Mouse (Mus musculus) C2C12 (cell line): Measurements from ENCODE around the gene Fars2. TPM values are rescaled to one million over a fixed set of nuclear protein-coding genes. Genes with fewer than 3 reads are reported as not detected.

Source experiments
- H3K27me3 ChIP-seq: one replicate; pipeline ENCODE4 v1.6.1; 2011; ENCODE audit not compliant: control insufficient read depth, insufficient read depth, insufficient read length
- H3K36me3 ChIP-seq: one replicate; pipeline ENCODE4 v1.6.1; 2011; ENCODE audit not compliant: control insufficient read depth, insufficient read depth
- H3K4me3 ChIP-seq: one replicate; pipeline ENCODE4 v1.5.1; 2011; ENCODE audit warnings: mild to moderate bottlenecking, control low read depth; ENCODE audit not compliant: poor library complexity, insufficient read depth, severe bottlenecking
- H3K79me2 ChIP-seq: one replicate; pipeline ENCODE4 v1.6.1; 2011; ENCODE audit not compliant: control insufficient read depth, insufficient read depth
- H3K79me3 ChIP-seq: one replicate; pipeline ENCODE4 v1.6.1; 2011; ENCODE audit warnings: low read depth, control low read depth
- H3ac ChIP-seq: one replicate; pipeline ENCODE3; 2011; ENCODE audit warnings: low read depth; ENCODE audit not compliant: control insufficient read depth, insufficient read length
- CEBPB ChIP-seq: IDR thresholded peaks from one replicate; pipeline ENCODE4 v1.6.1; 2011; ENCODE audit warnings: low read depth, mild to moderate bottlenecking, control low read depth, moderate library complexity
- CTCF ChIP-seq: IDR thresholded peaks from one replicate; pipeline ENCODE4 v1.5.1; 2011; ENCODE audit not compliant: control insufficient read depth, insufficient read depth, insufficient read length
- FOSL1 ChIP-seq: IDR thresholded peaks from one replicate; pipeline ENCODE4 v1.8.0; 2011; ENCODE audit warnings: mild to moderate bottlenecking, low read length; ENCODE audit not compliant: poor library complexity, insufficient read depth, severe bottlenecking
- MAX ChIP-seq: IDR thresholded peaks from one replicate; pipeline ENCODE4 v1.6.1; 2011; ENCODE audit warnings: mild to moderate bottlenecking, control low read depth
- MYOD1 ChIP-seq: IDR thresholded peaks from one replicate; pipeline ENCODE4 v1.6.1; 2011; ENCODE audit warnings: low read depth; ENCODE audit not compliant: control insufficient read depth, insufficient read length
- MYOG ChIP-seq: IDR thresholded peaks from one replicate; pipeline ENCODE4 v1.6.1; 2011; ENCODE audit not compliant: control insufficient read depth, insufficient read length; ENCODE audit errors: extremely low read depth
- USF1 ChIP-seq: IDR thresholded peaks from one replicate; pipeline ENCODE4 v1.6.1; 2011; ENCODE audit warnings: low read depth, mild to moderate bottlenecking, control low read depth, moderate library complexity
- polyA plus RNA-seq: library from polyadenylated mRNA; unstranded; fragments of >200 nt; fragmentation: generic; extraction: Trizol; gene quantifications from one replicate; pipeline ENCODE4 v1.2.1, GENCODE M21; 2012; ENCODE audit warnings: missing spikeins

The Fars2 gene
- polyA plus RNA-seq, 1 experiment: 25.9 TPM

DNA sequence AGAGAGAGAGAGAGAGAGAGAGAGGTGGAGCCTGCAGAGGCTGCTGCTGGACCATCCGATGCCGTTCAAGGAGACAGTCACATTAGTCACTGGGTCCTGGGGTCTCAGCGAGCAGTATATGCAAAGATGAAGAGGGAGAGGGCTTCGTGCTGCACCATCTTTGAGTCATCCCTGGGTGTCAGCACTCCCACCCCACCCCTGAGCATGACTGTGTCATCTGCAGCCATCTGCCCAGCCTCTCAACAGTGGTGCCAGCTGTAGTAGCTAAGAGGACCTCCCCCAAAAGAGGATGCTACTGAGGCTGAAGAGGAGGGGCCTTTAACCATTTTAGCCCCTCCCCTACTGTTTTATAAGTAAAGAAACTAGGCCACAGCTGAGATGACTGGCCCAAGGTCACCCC, 459.6 kb downstream of the Fars2 start:
- H3K27me3 ChIP-seq: no peaks in the 10 kb centered on the region
- H3K4me3 ChIP-seq: no peak overlapping the region
- no peak overlapping the region for H3ac ChIP-seq
- H3K79me2 ChIP-seq: no peaks in the 10 kb centered on the region
- TF ChIP-seq FOSL1 (no peak), MAX (no peak), CEBPB (no peak), USF1 (no peak), CTCF (no peak), MYOG (no peak), MYOD1 (no peak)
- H3K36me3 ChIP-seq: no peaks in the 10 kb centered on the region
- H3K79me3 ChIP-seq: no peaks in the 10 kb centered on the region

DNA sequence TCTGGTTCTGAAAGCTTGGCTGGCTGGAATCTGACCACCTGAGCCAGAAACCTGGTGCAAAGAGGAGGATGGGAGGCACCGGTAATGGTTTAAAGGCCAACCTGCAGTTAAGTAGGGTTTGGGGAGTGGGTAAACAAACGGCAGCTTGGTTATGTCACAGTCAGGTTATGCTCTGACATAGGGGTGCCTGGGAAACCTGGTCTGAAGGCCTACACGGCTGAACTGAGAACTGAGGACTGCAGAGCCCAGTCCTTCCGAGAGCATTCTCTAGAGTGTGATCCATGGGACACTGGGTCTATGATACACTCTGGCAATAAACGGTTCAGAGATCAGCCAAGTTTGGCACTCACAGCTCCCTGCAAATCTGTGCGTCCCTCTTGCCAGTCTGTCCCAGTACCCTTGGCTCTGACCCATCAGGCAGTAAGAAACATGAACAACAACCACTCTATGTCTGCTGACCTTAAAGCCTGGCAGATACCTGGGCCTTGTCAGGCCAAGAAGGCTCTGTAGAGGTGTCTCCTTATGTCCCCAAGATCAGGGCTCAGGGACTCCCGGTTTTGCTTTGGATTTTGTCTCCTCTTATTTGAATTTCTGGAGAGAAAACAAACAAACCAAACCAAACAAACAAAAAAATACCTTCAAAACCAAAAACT, 460.8 kb downstream of the Fars2 start:
- Histone ChIP-seq H3K4me3 (no peak overlapping the region), H3K27me3 (no peaks in the 10 kb centered on the region), H3K79me2 (no peaks in the 10 kb centered on the region), H3K79me3 (no peaks in the 10 kb centered on the region), H3K36me3 (no peaks in the 10 kb centered on the region), H3ac (no peak overlapping the region)
- TF ChIP-seq USF1 (no peak), MYOG (no peak), MYOD1 (no peak), CTCF (no peak), FOSL1 (no peak), MAX (no peak), CEBPB (no peak)

DNA sequence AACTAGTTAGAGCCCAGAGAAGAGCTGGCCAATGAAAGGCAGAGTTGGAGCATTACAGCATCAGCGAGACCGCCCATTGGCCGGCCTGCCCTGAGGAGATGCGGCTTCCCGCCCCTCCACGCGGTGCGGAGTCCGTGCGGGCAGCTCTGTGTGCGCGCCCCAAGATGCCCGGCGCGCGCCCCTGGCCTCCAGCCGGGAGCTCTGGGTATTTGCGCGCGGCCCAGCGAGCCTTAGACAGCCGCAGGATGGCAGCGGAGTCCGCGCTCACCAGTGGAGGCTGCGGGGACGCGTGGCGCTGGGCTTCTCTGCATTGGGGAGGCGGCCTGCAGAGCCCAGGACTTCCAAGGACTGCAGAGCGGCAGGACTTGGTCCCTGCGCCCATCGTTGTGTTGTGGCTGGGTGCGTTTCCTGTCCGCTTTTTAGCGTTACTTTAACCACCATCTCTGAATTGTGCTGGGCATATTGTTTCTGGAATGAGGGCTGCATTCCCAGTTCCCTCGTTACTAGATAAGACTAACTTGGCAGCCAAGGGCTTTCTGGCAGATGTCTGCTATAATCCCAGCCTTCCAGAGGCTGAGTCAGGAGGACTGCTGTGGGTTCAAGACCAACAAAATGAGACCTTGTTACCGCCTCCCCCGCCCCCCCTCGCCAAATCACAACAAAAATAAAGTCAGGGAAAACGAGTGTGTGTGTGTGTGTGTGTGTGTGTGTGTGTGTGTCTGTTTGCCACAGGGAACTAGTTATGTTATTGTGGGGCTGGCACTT, 461.5 kb downstream of the Fars2 start:
- H3K79me2 ChIP-seq: no peaks in the 10 kb centered on the region
- no peaks in the 10 kb centered on the region for H3K27me3 ChIP-seq
- peak; percentile 45 for TF ChIP-seq CTCF
- TF ChIP-seq CEBPB: no peak
- peak overlapping the region; percentile 14 for H3ac ChIP-seq
- H3K36me3 ChIP-seq: no peaks in the 10 kb centered on the region
- H3K4me3 ChIP-seq: peak overlapping the region; percentile 23
- no peaks in the 10 kb centered on the region for H3K79me3 ChIP-seq

DNA sequence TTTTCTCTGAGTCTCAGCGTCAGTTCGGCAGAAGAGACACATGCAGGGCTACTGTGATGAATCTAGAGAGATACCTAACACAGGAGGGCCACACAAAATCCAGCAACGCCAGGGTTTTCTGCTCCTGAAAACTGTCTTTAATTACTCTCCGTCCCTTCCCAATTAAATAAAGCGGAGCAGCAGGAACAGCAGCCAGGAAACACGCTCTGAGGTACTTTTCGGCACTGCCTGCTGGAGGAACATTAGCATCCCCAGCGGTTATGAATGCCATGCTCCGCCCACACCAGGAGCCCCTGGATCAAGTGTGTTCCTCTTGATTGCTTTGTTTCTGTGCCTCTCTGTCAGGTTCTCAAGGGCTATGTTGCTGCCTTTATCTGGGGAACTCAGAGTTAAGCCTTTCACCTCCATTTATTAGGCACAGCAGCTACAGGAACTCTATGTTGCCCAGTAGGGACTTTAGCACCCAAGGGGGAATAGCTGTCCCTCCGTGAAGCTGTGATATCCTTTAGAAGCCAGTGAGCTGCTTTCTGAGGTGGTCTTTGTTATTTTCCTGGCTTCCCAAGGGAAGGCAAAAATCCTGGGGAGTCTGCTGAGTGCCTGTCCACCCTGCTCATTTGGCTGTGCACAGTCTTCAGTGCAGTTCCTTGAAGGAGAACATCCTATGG, 465.3 kb downstream of the Fars2 start:
- H3K4me3 ChIP-seq: no peak overlapping the region
- H3ac ChIP-seq: no peak overlapping the region
- H3K27me3 ChIP-seq: no peaks in the 10 kb centered on the region
- no peaks in the 10 kb centered on the region for H3K79me2 ChIP-seq
- H3K79me3 ChIP-seq: no peaks in the 10 kb centered on the region
- no peaks in the 10 kb centered on the region for H3K36me3 ChIP-seq
- TF ChIP-seq CEBPB (no peak), CTCF (no peak)

DNA sequence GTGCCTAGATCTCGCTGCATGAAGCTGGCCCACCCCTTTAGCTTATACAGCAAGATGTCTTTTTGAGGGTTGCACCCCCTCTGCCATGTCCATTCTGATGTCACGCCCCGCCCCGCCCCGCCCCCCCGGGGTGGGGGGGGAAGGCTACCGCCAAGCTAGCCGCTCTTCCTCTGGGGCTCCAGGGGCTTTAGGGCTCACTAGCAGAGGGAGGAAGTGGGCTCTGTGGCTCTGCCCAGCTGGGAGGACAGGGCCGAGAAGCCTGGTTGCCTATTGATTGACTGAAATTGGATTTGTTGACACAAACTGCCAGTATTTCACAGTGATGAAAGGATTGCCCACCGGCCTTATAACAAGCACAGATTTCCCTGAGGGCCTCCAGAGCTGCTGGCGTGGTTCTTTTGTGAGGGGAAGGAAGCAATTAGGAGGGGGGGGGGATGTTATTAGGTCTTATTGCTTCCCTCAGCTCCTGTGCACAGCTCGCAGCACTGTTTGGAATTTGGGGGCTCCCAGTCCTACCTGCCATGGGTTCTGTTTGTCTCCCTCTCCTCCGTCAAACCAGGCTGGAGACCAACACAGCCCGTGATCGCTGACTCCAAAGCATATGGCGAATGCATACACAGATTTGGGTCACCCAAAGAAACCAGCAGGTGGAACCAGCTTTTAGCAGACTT, 466.4 kb downstream of the Fars2 start:
- H3ac ChIP-seq: no peak overlapping the region
- no peaks in the 10 kb centered on the region for H3K27me3 ChIP-seq
- H3K79me2 ChIP-seq: no peaks in the 10 kb centered on the region
- no peaks in the 10 kb centered on the region for H3K36me3 ChIP-seq
- TF ChIP-seq USF1: no peak
- no peak overlapping the region for H3K4me3 ChIP-seq
- no peaks in the 10 kb centered on the region for H3K79me3 ChIP-seq

DNA sequence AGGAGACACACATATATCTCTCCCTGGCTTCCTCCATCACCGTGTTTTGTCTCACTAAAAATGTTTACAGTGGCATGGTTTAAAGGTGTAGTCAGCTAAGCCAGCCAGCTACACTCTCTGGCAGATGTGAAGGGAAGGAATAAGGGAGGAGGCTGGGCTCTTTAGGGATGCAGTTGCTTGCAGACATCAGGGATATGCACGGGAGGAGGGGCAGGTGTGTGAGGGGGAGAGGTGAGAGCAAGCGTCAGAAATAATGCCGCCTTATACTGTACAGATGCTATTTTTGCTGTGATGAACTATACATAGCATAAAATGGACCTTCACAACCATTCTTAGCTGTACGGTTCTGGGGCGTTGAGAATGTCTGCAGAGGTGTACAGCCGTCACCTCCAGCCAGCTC, 467.0 kb downstream of the Fars2 start:
- no peaks in the 10 kb centered on the region for H3K79me3 ChIP-seq

More for the DNA sequence above, 467.0 kb downstream of the Fars2 start:
- H3K4me3 ChIP-seq: no peak overlapping the region
- H3K27me3 ChIP-seq: no peaks in the 10 kb centered on the region
- no peak for TF ChIP-seq MAX
- TF ChIP-seq CTCF: no peak
- TF ChIP-seq MYOD1: no peak
- no peak for TF ChIP-seq CEBPB
- no peak for TF ChIP-seq USF1
- TF ChIP-seq FOSL1: no peak
- no peak for TF ChIP-seq MYOG
- H3K36me3 ChIP-seq: no peaks in the 10 kb centered on the region
- no peaks in the 10 kb centered on the region for H3K79me2 ChIP-seq
- H3ac ChIP-seq: no peak overlapping the region
